Mouse (Mus musculus) heart, adult 2 months (tissue): ENCODE measurements at regions not wholly inside any gene's neighbourhood (a gene's known extent, or its start where the extent isn't known, plus 50 kb on each side); places are given as distances from the start of the nearest gene placed in this dataset.
A peak's percentile ranks its signal among the peaks of the same experiment; 100 is the strongest.

ENCODE experiments used
- DNase-seq, 2 experiments: peaks; one replicate each; pipeline ENCODE4 v3.0.0; 2021
- H3K27ac ChIP-seq: fragments of 200-600 bp; 2 replicates; pipeline ENCODE4 v1.8.1; 2022
- H3K27me3 ChIP-seq: fragments of 200-500 bp; 2 replicates; pipeline ENCODE4 v1.6.1; 2012; ENCODE audit warnings: mild to moderate bottlenecking, low read length, inconsistent platforms, mixed read lengths; ENCODE audit not compliant: control insufficient read depth, insufficient read depth
- H3K36me3 ChIP-seq: fragments of 200-500 bp; 2 replicates; pipeline ENCODE4 v1.6.1; 2012; ENCODE audit warnings: low read length, inconsistent platforms; ENCODE audit not compliant: control insufficient read depth, insufficient read depth
- H3K4me1 ChIP-seq: fragments of 200-500 bp; 2 replicates; pipeline ENCODE4 v1.6.1; 2011; ENCODE audit warnings: low read length; ENCODE audit not compliant: control insufficient read depth, insufficient read depth
- H3K4me3 ChIP-seq: fragments of 200-600 bp; 2 replicates; pipeline ENCODE4 v1.8.1; 2022
- H3K79me2 ChIP-seq: fragments of 200-500 bp; replicated peaks from 2 replicates; pipeline ENCODE4 v1.6.1; 2012; ENCODE audit warnings: mild to moderate bottlenecking, inconsistent platforms, low read length, moderate library complexity, mixed read lengths; ENCODE audit not compliant: control insufficient read depth, insufficient read depth
- H3K9ac ChIP-seq: fragments of 200-500 bp; 2 replicates; pipeline ENCODE4 v1.6.1; 2012; ENCODE audit warnings: low read depth, mild to moderate bottlenecking, control low read depth, inconsistent platforms, low read length, mixed read lengths
- CTCF ChIP-seq: fragments of 200-600 bp; IDR thresholded peaks from 2 replicates; pipeline ENCODE4 v1.8.1; 2022; ENCODE audit warnings: antibody characterized with exemption, mild to moderate bottlenecking, moderate library complexity
- EP300 ChIP-seq: fragments of 200-500 bp; IDR thresholded peaks from 2 replicates; pipeline ENCODE4 v1.6.1; 2011; ENCODE audit warnings: low read depth, low read length, control low read depth; ENCODE audit not compliant: insufficient read depth
- POLR2A ChIP-seq: fragments of 200-500 bp; IDR thresholded peaks from 2 replicates; pipeline ENCODE4 v1.6.1; 2011; ENCODE audit warnings: mild to moderate bottlenecking, low read depth, low read length, control low read depth; ENCODE audit not compliant: insufficient read depth
- WGBS: fragments of 180-500 bp; shearing (Covaris S2); methylation state at CpG from one replicate; pipeline ENCODE4 v1.1.7; 2018; 5-methylcytosine and 5-hydroxymethylcytosine counted together
- intact Hi-C: fragments of 180-260 bp; cut with DNase I; formaldehyde crosslinking; loops from one replicate; pipeline ENCODE4 v1.15.1; 2025

DNA sequence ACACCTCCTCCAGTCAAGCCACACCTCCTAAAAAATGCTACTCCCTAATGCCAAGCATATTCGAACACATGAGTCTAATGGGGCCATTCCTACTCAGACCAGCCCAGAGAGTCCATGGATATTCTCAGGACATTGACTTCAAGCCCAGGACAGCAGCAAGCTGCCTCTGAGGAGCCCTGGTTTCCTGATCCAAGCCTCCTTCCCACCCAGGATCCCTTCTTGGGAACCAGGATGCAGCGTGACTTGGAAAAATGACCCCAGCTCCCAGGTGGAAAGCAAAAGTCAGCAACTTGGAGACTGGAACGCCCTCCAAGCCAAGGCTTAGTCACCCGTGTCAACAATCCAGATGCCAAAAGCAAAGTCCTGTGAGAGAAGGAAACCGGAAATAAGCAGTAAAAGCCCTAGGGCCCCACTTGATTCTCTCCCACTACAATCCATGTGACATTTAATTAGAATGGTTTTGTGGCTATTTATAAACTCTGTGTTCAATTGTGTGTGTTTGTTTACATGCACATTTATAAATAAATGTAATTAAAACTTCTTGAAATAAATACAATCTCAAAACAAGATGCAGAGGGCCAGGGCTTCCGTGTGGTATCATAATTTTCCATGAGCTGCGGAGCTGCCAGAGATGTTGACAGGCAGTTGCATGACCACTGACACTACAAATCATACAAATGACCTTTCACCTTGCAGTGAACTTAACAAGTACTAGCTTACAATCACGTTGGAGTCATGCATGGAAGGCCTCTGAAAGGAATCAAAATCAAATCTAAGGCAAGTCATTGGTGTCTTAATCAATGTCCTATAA is 227.2 kb downstream of the Tgfb2 start:
- WGBS = 40% methylated on average over 8 of the region's 8 CpGs
- H3K79me2 ChIP-seq = no peaks in the 10 kb centered on the region
- H3K36me3 ChIP-seq = no peaks in the 10 kb centered on the region
- DNase-seq = peak; percentile 53 to 70
- intact Hi-C loops = loop anchor here (5.0 kb wide), 1 partner anchor 71 kb away; no protein-coding TSS in a partner anchor
- no peak overlapping the region for H3K9ac ChIP-seq
- no peaks in the 10 kb centered on the region for H3K27me3 ChIP-seq
- H3K4me1 ChIP-seq = peaks cover 6% of the 10 kb centered on the region
- H3K4me3 ChIP-seq = no peak overlapping the region
- TF ChIP-seq CTCF (no peak), POLR2A (no peak), EP300 (no peak)
- peak overlapping the region; percentile 40 for H3K27ac ChIP-seq

DNA sequence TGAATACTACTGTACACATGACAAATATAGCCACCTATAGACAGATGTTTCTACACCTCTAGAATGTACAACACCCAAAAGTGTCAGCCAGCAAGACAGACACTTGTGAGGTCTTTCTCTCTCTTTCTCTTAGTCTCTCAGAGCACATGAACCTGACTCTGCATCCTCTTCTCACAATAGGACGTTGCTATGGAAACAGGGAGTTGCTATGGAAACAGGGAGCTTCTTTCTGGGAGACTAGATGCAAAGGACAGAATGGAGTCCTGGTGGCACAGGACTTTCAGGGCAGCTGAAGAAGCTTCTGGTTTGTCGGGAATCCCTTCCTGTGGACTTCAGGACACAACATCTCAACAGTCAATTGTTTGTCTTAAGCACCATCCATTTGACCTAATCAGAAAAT is 230.9 kb downstream of the Tgfb2 start:
- DNase-seq = no peak
- Histone ChIP-seq H3K36me3 (no peaks in the 10 kb centered on the region), H3K27me3 (no peaks in the 10 kb centered on the region), H3K4me1 (peaks cover 5% of the 10 kb centered on the region), H3K27ac (no peak overlapping the region), H3K9ac (no peak overlapping the region), H3K79me2 (no peaks in the 10 kb centered on the region), H3K4me3 (no peak overlapping the region)
- intact Hi-C loops = loop anchor here (5.0 kb wide), 1 partner anchor 68 kb away; no protein-coding TSS in a partner anchor
- WGBS = 66% methylated on average over 2 of the region's 2 CpGs
- TF ChIP-seq POLR2A = no peak
- TF ChIP-seq EP300 = no peak
- TF ChIP-seq CTCF = no peak

DNA sequence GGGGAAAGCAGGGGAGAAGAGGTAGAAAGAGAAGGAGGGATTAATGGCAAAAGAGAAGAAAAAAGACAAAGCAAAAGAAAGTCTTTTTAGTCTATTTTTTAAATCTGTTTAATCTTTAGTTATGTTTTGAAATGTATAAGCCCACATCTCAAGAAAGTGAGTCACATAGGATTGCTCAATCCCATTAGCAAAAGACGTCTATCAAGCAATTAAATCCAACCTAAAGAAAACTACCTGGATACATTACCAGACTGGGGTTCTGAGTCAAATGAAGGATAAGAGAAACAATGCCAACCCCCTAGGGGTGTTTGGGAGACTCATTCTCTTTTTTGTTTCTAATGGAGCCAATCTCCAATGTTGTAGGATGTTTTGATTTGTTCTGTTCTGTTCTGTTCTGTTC is 231.4 kb downstream of the Tgfb2 start:
- peaks cover 5% of the 10 kb centered on the region for H3K4me1 ChIP-seq
- TF ChIP-seq POLR2A (no peak), EP300 (no peak), CTCF (no peak)
- no peaks in the 10 kb centered on the region for H3K36me3 ChIP-seq
- intact Hi-C loops = no loop called here
- no peak for DNase-seq
- no peak overlapping the region for H3K27ac ChIP-seq
- H3K79me2 ChIP-seq = no peaks in the 10 kb centered on the region
- no peak overlapping the region for H3K9ac ChIP-seq
- H3K27me3 ChIP-seq = no peaks in the 10 kb centered on the region
- no peak overlapping the region for H3K4me3 ChIP-seq
- WGBS = 79% methylated on average over 1 of the region's 1 CpGs

DNA sequence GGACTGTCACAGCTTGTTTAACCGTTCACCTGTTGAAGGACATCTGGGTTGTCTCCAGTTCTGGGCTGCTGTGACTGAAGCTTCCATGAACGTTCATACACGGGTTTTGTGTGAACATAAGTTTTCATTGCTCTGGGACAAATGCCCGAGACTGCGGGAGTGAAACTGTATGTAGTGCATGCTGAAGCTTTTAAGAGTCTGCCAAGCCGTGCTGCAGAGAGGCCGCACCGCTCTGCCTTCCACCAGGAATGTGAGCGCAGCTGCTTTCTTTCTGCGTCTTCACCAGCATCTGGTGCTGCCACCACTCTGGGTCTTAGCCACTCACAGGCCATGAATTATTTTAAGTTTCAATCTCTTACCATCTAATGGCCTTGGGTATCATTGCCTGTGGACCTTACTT is 232.8 kb downstream of the Tgfb2 start:
- intact Hi-C loops = no loop called here
- DNase-seq = no peak
- Histone ChIP-seq H3K36me3 (no peaks in the 10 kb centered on the region), H3K4me3 (no peak overlapping the region), H3K27ac (no peak overlapping the region), H3K27me3 (no peaks in the 10 kb centered on the region), H3K9ac (no peak overlapping the region), H3K79me2 (no peaks in the 10 kb centered on the region), H3K4me1 (no peaks in the 10 kb centered on the region)
- TF ChIP-seq CTCF = no peak
- no peak for TF ChIP-seq POLR2A
- no peak for TF ChIP-seq EP300
- 75% methylated on average over 10 of the region's 10 CpGs for WGBS

DNA sequence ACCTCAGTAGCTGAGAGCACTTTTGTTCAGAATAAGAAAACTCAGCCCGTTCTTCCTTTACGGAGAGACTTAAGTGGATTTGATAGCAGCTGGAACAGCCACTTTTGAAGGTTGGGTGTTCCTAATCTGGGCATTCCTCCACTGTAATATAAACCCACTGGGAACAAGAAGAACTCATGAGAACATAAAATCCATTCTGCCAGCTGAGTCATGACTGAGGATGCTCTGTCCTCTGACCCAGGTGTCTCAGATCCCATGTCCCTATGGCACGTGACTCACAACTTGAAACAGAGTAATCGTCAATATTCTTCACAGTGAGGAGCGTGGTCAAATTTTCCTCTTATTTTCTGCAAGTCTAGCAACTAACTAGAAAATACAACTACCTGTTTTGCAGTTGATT is 240.3 kb downstream of the Tgfb2 start:
- H3K36me3 ChIP-seq = no peaks in the 10 kb centered on the region
- no peak for DNase-seq
- 91% methylated on average over 5 of the region's 5 CpGs for WGBS
- intact Hi-C loops = no loop called here
- no peaks in the 10 kb centered on the region for H3K79me2 ChIP-seq
- H3K27me3 ChIP-seq = no peaks in the 10 kb centered on the region
- no peaks in the 10 kb centered on the region for H3K4me1 ChIP-seq
- no peak overlapping the region for H3K27ac ChIP-seq
- TF ChIP-seq POLR2A (no peak), CTCF (no peak), EP300 (no peak)
- no peak overlapping the region for H3K9ac ChIP-seq
- no peak overlapping the region for H3K4me3 ChIP-seq

DNA sequence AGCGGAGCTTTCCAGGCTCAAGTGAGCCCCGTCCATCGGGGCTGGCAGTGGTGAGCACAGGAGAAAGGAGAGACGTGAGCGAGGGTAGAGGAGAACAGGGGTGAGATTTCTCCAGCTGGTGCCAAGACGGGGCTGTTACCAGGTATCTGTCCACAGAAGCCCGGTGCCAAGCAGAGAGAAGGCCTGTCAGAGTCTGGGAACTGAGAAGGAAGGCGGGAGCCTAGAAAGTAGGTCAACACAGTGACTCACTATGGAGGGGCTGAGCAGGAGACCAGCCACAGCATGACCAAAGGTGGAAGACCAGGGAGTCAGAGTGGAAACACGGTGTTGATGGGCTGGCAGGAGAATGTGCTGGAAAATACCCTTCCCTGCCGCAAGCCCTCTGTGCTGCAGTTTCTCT is 245.0 kb downstream of the Tgfb2 start:
- Histone ChIP-seq H3K27me3 (no peaks in the 10 kb centered on the region), H3K4me1 (no peaks in the 10 kb centered on the region), H3K9ac (no peak overlapping the region), H3K27ac (no peak overlapping the region), H3K4me3 (no peak overlapping the region), H3K79me2 (no peaks in the 10 kb centered on the region), H3K36me3 (no peaks in the 10 kb centered on the region)
- TF ChIP-seq EP300 = no peak
- no peak for TF ChIP-seq POLR2A
- no peak for TF ChIP-seq CTCF
- WGBS = 58% methylated on average over 10 of the region's 10 CpGs
- intact Hi-C loops = no loop called here
- DNase-seq = peak; percentile 40 to 55
